Mouse (Mus musculus): ENCODE measurements around the gene Tmbim1. TPM values are rescaled to one million over a fixed set of nuclear protein-coding genes. Genes with fewer than 3 reads are reported as not detected.
"Not testable (repeated sequence)": the region's sequence is repeated elsewhere in the genome, so short reads cannot be mapped to it uniquely, and the experiment has no call there.

Tmbim1 gene
- total and polyA plus RNA-seq, 3 experiments = 18.7 to 110 (median 19.7) TPM

GRCm38 (mm10) chr1:74342308-74342707, 36.9 kb upstream of the Tmbim1 start:
- no peak for DNase-seq (ENCODE audit: low spot score)
- TF ChIP-seq CTCF (IDR thresholded peaks at IDR 0.05; ENCODE audit: low read depth, low read length) (no peak), GATA1 (IDR thresholded peaks at IDR 0.05; ENCODE audit: borderline replicate concordance, low read length) (no peak), TAL1 (conservative IDR thresholded peaks at IDR 0.05; ENCODE audit: low read depth, low read length) (no peak), GATA2 (IDR thresholded peaks at IDR 0.05; ENCODE audit: borderline replicate concordance, low read depth, low read length) (no peak), POLR2AphosphoS5 (IDR thresholded peaks at IDR 0.05; ENCODE audit: insufficient replicate concordance, low read depth, low read length) (no peak)
- Histone ChIP-seq H3K4me1 (ENCODE audit: insufficient read depth, low read depth, low read length) (peaks cover 5% of the 10 kb centered on the region), H3K36me3 (replicated peaks) (no peaks in the 10 kb centered on the region), H3K9me3 (replicated peaks) (no peaks in the 10 kb centered on the region), H3K27me3 (ENCODE audit: insufficient read depth, low read length) (peaks cover 58% of the 10 kb centered on the region), H3K4me3 (ENCODE audit: low read depth, low read length) (no peak overlapping the region)
- ATAC-seq (ENCODE audit: extremely low read depth, insufficient number of reproducible peaks, low FRiP score, poor library complexity, severe bottlenecking) = no peak

GRCm38 (mm10) chr1:74341898-74342297, 36.5 kb upstream of the Tmbim1 start:
- Histone ChIP-seq H3K36me3 (replicated peaks) (no peaks in the 10 kb centered on the region), H3K4me1 (ENCODE audit: insufficient read depth, low read depth, low read length) (peaks cover 5% of the 10 kb centered on the region), H3K4me3 (ENCODE audit: low read depth, low read length) (no peak overlapping the region), H3K27me3 (ENCODE audit: insufficient read depth, low read length) (peaks cover 59% of the 10 kb centered on the region), H3K9me3 (replicated peaks) (no peaks in the 10 kb centered on the region)
- no peak for TF ChIP-seq CTCF (IDR thresholded peaks at IDR 0.05; ENCODE audit: low read depth, low read length)
- TF ChIP-seq POLR2AphosphoS5 (IDR thresholded peaks at IDR 0.05; ENCODE audit: insufficient replicate concordance, low read depth, low read length) = no peak
- no peak for TF ChIP-seq TAL1 (conservative IDR thresholded peaks at IDR 0.05; ENCODE audit: low read depth, low read length)
- no peak for TF ChIP-seq GATA1 (IDR thresholded peaks at IDR 0.05; ENCODE audit: borderline replicate concordance, low read length)
- TF ChIP-seq GATA2 (IDR thresholded peaks at IDR 0.05; ENCODE audit: borderline replicate concordance, low read depth, low read length) = no peak
- ATAC-seq (ENCODE audit: extremely low read depth, insufficient number of reproducible peaks, low FRiP score, poor library complexity, severe bottlenecking) = no peak
- no peak for DNase-seq (ENCODE audit: low spot score)

GRCm38 (mm10) chr1:74340992-74341391, 35.6 kb upstream of the Tmbim1 start:
- not testable (repeated sequence) for H3K36me3 ChIP-seq (replicated peaks); ATAC-seq (ENCODE audit: extremely low read depth, insufficient number of reproducible peaks, low FRiP score, poor library complexity, severe bottlenecking); DNase-seq (ENCODE audit: low spot score); H3K9me3 ChIP-seq (replicated peaks); H3K4me3 ChIP-seq (ENCODE audit: low read depth, low read length); H3K4me1 ChIP-seq (ENCODE audit: insufficient read depth, low read depth, low read length)
- peaks cover 63% of the 10 kb centered on the region for H3K27me3 ChIP-seq (ENCODE audit: insufficient read depth, low read length)

- H3K4me1 ChIP-seq (ENCODE audit: insufficient read depth, low read depth, low read length) = peaks cover 5% of the 10 kb centered on the region
Observed at GRCm38 (mm10) chr1:74340361-74340764, 34.9 kb upstream of the Tmbim1 start.

GRCm38 (mm10) chr1:74339917-74340316, 34.5 kb upstream of the Tmbim1 start:
- TF ChIP-seq POLR2AphosphoS5 (IDR thresholded peaks at IDR 0.05; ENCODE audit: insufficient replicate concordance, low read depth, low read length) (no peak), GATA1 (IDR thresholded peaks at IDR 0.05; ENCODE audit: borderline replicate concordance, low read length) (no peak), CTCF (IDR thresholded peaks at IDR 0.05; ENCODE audit: low read depth, low read length) (no peak), GATA2 (IDR thresholded peaks at IDR 0.05; ENCODE audit: borderline replicate concordance, low read depth, low read length) (no peak), TAL1 (conservative IDR thresholded peaks at IDR 0.05; ENCODE audit: low read depth, low read length) (no peak)
- ATAC-seq (ENCODE audit: extremely low read depth, insufficient number of reproducible peaks, low FRiP score, poor library complexity, severe bottlenecking) = no peak
- Histone ChIP-seq H3K36me3 (replicated peaks) (no peaks in the 10 kb centered on the region), H3K27me3 (ENCODE audit: insufficient read depth, low read length) (peaks cover 67% of the 10 kb centered on the region), H3K9me3 (replicated peaks) (no peaks in the 10 kb centered on the region), H3K4me1 (ENCODE audit: insufficient read depth, low read depth, low read length) (peaks cover 7% of the 10 kb centered on the region), H3K4me3 (ENCODE audit: low read depth, low read length) (no peak overlapping the region)
- DNase-seq (ENCODE audit: low spot score) = no peak

More at GRCm38 (mm10) chr1:74340361-74340764, 34.9 kb upstream of the Tmbim1 start:
- Histone ChIP-seq H3K9me3 (replicated peaks) (no peaks in the 10 kb centered on the region), H3K4me3 (ENCODE audit: low read depth, low read length) (no peak overlapping the region), H3K36me3 (replicated peaks) (no peaks in the 10 kb centered on the region), H3K27me3 (ENCODE audit: insufficient read depth, low read length) (peaks cover 67% of the 10 kb centered on the region)
- no peak for DNase-seq (ENCODE audit: low spot score)
- ATAC-seq (ENCODE audit: extremely low read depth, insufficient number of reproducible peaks, low FRiP score, poor library complexity, severe bottlenecking) = no peak
- no peak for TF ChIP-seq GATA1 (IDR thresholded peaks at IDR 0.05; ENCODE audit: borderline replicate concordance, low read length)
- TF ChIP-seq POLR2AphosphoS5 (IDR thresholded peaks at IDR 0.05; ENCODE audit: insufficient replicate concordance, low read depth, low read length) = no peak
- no peak for TF ChIP-seq TAL1 (conservative IDR thresholded peaks at IDR 0.05; ENCODE audit: low read depth, low read length)
- TF ChIP-seq CTCF (IDR thresholded peaks at IDR 0.05; ENCODE audit: low read depth, low read length) = no peak
- no peak for TF ChIP-seq GATA2 (IDR thresholded peaks at IDR 0.05; ENCODE audit: borderline replicate concordance, low read depth, low read length)

- H3K4me1 ChIP-seq (ENCODE audit: insufficient read depth, low read depth, low read length) = peaks cover 7% of the 10 kb centered on the region
- no peak for TF ChIP-seq GATA1 (IDR thresholded peaks at IDR 0.05; ENCODE audit: borderline replicate concordance, low read length)
- no peak for TF ChIP-seq GATA2 (IDR thresholded peaks at IDR 0.05; ENCODE audit: borderline replicate concordance, low read depth, low read length)
- TF ChIP-seq POLR2AphosphoS5 (IDR thresholded peaks at IDR 0.05; ENCODE audit: insufficient replicate concordance, low read depth, low read length) = no peak
- TF ChIP-seq TAL1 (conservative IDR thresholded peaks at IDR 0.05; ENCODE audit: low read depth, low read length) = no peak
- TF ChIP-seq CTCF (IDR thresholded peaks at IDR 0.05; ENCODE audit: low read depth, low read length) = no peak
- H3K36me3 ChIP-seq (replicated peaks) = no peaks in the 10 kb centered on the region
- no peaks in the 10 kb centered on the region for H3K9me3 ChIP-seq (replicated peaks)
- H3K4me3 ChIP-seq (ENCODE audit: low read depth, low read length) = no peak overlapping the region
- no peak for DNase-seq (ENCODE audit: low spot score)
- H3K27me3 ChIP-seq (ENCODE audit: insufficient read depth, low read length) = peaks cover 63% of the 10 kb centered on the region
- ATAC-seq (ENCODE audit: extremely low read depth, insufficient number of reproducible peaks, low FRiP score, poor library complexity, severe bottlenecking) = no peak
Observed at GRCm38 (mm10) chr1:74338626-74339025, 33.2 kb upstream of the Tmbim1 start.

- H3K4me3 ChIP-seq (ENCODE audit: low read depth, low read length) = no peak overlapping the region
- TF ChIP-seq CTCF (IDR thresholded peaks at IDR 0.05; ENCODE audit: low read depth, low read length) (no peak), GATA2 (IDR thresholded peaks at IDR 0.05; ENCODE audit: borderline replicate concordance, low read depth, low read length) (no peak), POLR2AphosphoS5 (IDR thresholded peaks at IDR 0.05; ENCODE audit: insufficient replicate concordance, low read depth, low read length) (no peak), GATA1 (IDR thresholded peaks at IDR 0.05; ENCODE audit: borderline replicate concordance, low read length) (no peak), TAL1 (conservative IDR thresholded peaks at IDR 0.05; ENCODE audit: low read depth, low read length) (no peak)
- peaks cover 12% of the 10 kb centered on the region for H3K4me1 ChIP-seq (ENCODE audit: insufficient read depth, low read depth, low read length)
- H3K9me3 ChIP-seq (replicated peaks) = no peaks in the 10 kb centered on the region
- H3K36me3 ChIP-seq (replicated peaks) = no peaks in the 10 kb centered on the region
- ATAC-seq (ENCODE audit: extremely low read depth, insufficient number of reproducible peaks, low FRiP score, poor library complexity, severe bottlenecking) (no peak), DNase-seq (ENCODE audit: low spot score) (no peak)
- peaks cover 62% of the 10 kb centered on the region for H3K27me3 ChIP-seq (ENCODE audit: insufficient read depth, low read length)
Observed at GRCm38 (mm10) chr1:74338013-74338412, 32.6 kb upstream of the Tmbim1 start.
